Mouse (Mus musculus): ENCODE results near the gene Plin5. TPM values are rescaled to one million over a fixed set of nuclear protein-coding genes. Genes with fewer than 3 reads are reported as not detected.

The Plin5 gene
- total RNA-seq (2012; rRNA removed) (not detected in 2 replicates), polyA plus RNA-seq (2012; ENCODE audit: insufficient read depth in 1 of 2, insufficient read length in 2 of 2, low read depth in 1 of 2, low replicate concordance in 2 of 2, missing spikeins in 1 of 2) (not detected)

DNA sequence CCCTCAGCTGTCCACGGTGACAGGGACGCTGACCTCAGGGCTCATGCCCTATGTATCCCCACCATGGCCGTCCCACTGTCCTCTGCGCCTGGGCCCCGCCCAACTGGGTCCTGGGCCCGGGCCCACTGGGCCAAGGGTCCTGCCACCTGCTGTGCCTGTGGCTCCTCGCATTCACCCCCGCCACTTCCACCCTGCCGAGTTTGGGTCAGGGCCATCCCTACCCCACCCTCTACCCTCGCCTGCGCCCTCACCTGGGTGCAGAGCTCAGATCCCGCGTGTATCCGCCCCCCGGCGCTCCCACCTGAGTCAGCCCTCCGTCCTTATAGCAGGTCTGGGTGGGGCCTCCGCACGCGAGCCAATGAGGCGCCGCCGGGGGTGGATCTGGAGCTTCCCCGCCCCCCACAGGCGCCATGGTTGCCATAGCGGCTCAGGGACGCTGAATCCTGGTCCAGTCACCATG lies at the start of gene Plin5:
Gene Plin5, minus strand, starts transcription at position 346 of the 460 bp plus-strand sequence.
- Histone ChIP-seq H3K4me1 (ENCODE audit: control insufficient read depth in 1 of 2, insufficient read depth in 2 of 2, low read length in 2 of 2) (no peaks in the 10 kb centered on the region), H3K9me3 (replicated peaks; ENCODE audit: insufficient read depth, low read length) (no peaks in the 10 kb centered on the region), H3K9ac (ENCODE audit: control insufficient read depth, low read depth, low read length, poor library complexity, severe bottlenecking) (no peak within 1 kb of the TSS), H3K27ac (ENCODE audit: control insufficient read depth, low read depth, low read length) (no peak within 1 kb of the TSS), H3K4me3 (ENCODE audit: control insufficient read depth in 1 of 2, insufficient read depth in 1 of 2, low read depth in 2 of 2, low read length in 2 of 2) (no peak within 1 kb of the TSS), H3K36me3 (ENCODE audit: control insufficient read depth in 1 of 2, insufficient read depth in 2 of 2, low read length in 2 of 2) (no peaks in the 10 kb centered on the region), H3K27me3 (ENCODE audit: control insufficient read depth in 1 of 2, insufficient read depth in 2 of 2, low read length in 2 of 2) (no peaks in the 10 kb centered on the region), H3K79me2 (ENCODE audit: control insufficient read depth, insufficient read depth, low read length, poor library complexity) (no peaks in the 10 kb centered on the region)
- TF ChIP-seq SMC3 (IDR thresholded peaks at IDR 0.05; ENCODE audit: low read depth, low read length) (no peak), MYC (IDR thresholded peaks at IDR 0.05; ENCODE audit: low read depth, low read length) (no peak), ZKSCAN1 (IDR thresholded peaks at IDR 0.05; ENCODE audit: low read depth, low read length) (no peak), ZNF384 (IDR thresholded peaks at IDR 0.05; ENCODE audit: low read depth, low read length) (no peak), SIN3A (IDR thresholded peaks at IDR 0.05; ENCODE audit: low read length) (no peak), ELF1 (IDR thresholded peaks at IDR 0.05; ENCODE audit: low read depth, low read length) (no peak)
- no peak for DNase-seq (ENCODE audit: low read depth, low spot score)

DNA sequence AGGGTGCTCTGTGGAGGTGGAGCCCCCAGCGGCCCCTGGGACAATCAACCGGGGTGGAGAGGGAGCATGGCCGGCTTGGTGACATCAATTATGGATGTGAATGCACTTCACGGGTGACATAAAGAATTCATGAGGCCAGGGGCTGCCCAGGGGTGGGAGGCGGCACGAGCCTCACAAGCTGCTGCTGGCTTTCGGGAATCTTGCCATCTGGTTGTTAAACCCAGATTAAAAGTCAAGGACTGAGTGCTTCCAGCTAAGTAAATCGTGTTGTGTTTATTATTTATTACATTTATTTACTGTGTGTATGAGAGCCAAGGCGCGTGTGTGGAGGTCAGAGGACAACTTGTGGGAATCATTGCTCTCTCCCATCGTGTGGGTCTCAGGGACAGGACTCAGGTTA lies 48.3 kb upstream of the Plin5 start:
- Histone ChIP-seq H3K27ac (ENCODE audit: control insufficient read depth, low read depth, low read length) (no peak overlapping the region), H3K4me1 (ENCODE audit: control insufficient read depth in 1 of 2, insufficient read depth in 2 of 2, low read length in 2 of 2) (peaks cover 9 to 28% of the 10 kb centered on the region in 2 experiments), H3K27me3 (ENCODE audit: control insufficient read depth in 1 of 2, insufficient read depth in 2 of 2, low read length in 2 of 2) (no peaks in the 10 kb centered on the region), H3K4me3 (ENCODE audit: control insufficient read depth in 1 of 2, insufficient read depth in 1 of 2, low read depth in 2 of 2, low read length in 2 of 2) (no peak overlapping the region), H3K9me3 (replicated peaks; ENCODE audit: insufficient read depth, low read length) (no peaks in the 10 kb centered on the region), H3K36me3 (ENCODE audit: control insufficient read depth in 1 of 2, insufficient read depth in 2 of 2, low read length in 2 of 2) (peaks cover 0 to 22% of the 10 kb centered on the region in 2 experiments; a peak in 2 of 4 replicates), H3K79me2 (ENCODE audit: control insufficient read depth, insufficient read depth, low read length, poor library complexity) (no peaks in the 10 kb centered on the region), H3K9ac (ENCODE audit: control insufficient read depth, low read depth, low read length, poor library complexity, severe bottlenecking) (no peak overlapping the region)
- DNase-seq (ENCODE audit: low read depth, low spot score): no peak
- TF ChIP-seq CHD1 (IDR thresholded peaks at IDR 0.05; ENCODE audit: low read depth, low read length) (no peak), ZC3H11A (IDR thresholded peaks at IDR 0.05; ENCODE audit: low read depth, low read length) (no peak), CHD2 (IDR thresholded peaks at IDR 0.05; ENCODE audit: low read length) (no peak), TBP (IDR thresholded peaks at IDR 0.05; ENCODE audit: low read depth, low read length) (no peak), ELF1 (IDR thresholded peaks at IDR 0.05; ENCODE audit: low read depth, low read length) (no peak), MXI1 (IDR thresholded peaks at IDR 0.05; ENCODE audit: low read depth, low read length) (no peak), CTCF (IDR thresholded peaks at IDR 0.05 in 2 of 3, conservative IDR thresholded peaks at IDR 0.05 in 1 of 3; ENCODE audit: control insufficient read depth in 1 of 3, insufficient read depth in 1 of 3, low read depth in 2 of 3, low read length in 3 of 3, poor library complexity in 1 of 3, severe bottlenecking in 1 of 3) (no peak), EP300 (IDR thresholded peaks at IDR 0.05; ENCODE audit: low read depth in 1 of 2, low read length in 2 of 2) (no peak), MAX (IDR thresholded peaks at IDR 0.05; ENCODE audit: low read length) (no peak), KAT2A (conservative IDR thresholded peaks at IDR 0.05; ENCODE audit: low read depth, low read length) (no peak), GATA1 (IDR thresholded peaks at IDR 0.05; ENCODE audit: low read depth, low read length) (no peak), UBTF (IDR thresholded peaks at IDR 0.05; ENCODE audit: borderline replicate concordance, insufficient read depth, low read depth, low read length) (no peak), NRF1 (IDR thresholded peaks at IDR 0.05; ENCODE audit: insufficient read depth, low read depth, low read length, poor library complexity, severe bottlenecking) (no peak), RCOR1 (IDR thresholded peaks at IDR 0.05; ENCODE audit: low read depth, low read length) (no peak), TAL1 (IDR thresholded peaks at IDR 0.05; ENCODE audit: low read length) (no peak), POLR2AphosphoS2 (IDR thresholded peaks at IDR 0.05; ENCODE audit: low read length) (no peak)
